Mouse (Mus musculus) lung, embryonic 14.5 days (tissue): ENCODE measurements around the gene Col4a6. TPM values are rescaled to one million over a fixed set of nuclear protein-coding genes. Genes with fewer than 3 reads are reported as not detected.

Source experiments
- ATAC-seq: fragments of 200-750 bp; cut with Nextera tagmentation; 2 replicates; pipeline ENCODE4 v1.8.0; 2017; ENCODE audit warnings: mild to moderate bottlenecking, moderate TSS enrichment, moderate library complexity; ENCODE audit not compliant: insufficient read depth
- DNase-seq: peaks from one replicate; pipeline ENCODE4 v3.0.0-alpha.2; 2015
- H3K27ac ChIP-seq: fragments of 300-500 bp; sonication (generic); 2 replicates; pipeline ENCODE4 v1.5.1; 2014; ENCODE audit warnings: low read depth, mild to moderate bottlenecking, moderate library complexity
- H3K27me3 ChIP-seq: fragments of 300-500 bp; sonication (generic); 2 replicates; pipeline ENCODE4 v1.6.1; 2014; ENCODE audit warnings: low read length, control low read depth; ENCODE audit not compliant: insufficient read depth
- H3K36me3 ChIP-seq: fragments of 300-500 bp; sonication (generic); 2 replicates; pipeline ENCODE4 v1.6.1; 2014; ENCODE audit warnings: control low read depth; ENCODE audit not compliant: insufficient read depth
- H3K4me1 ChIP-seq: fragments of 300-500 bp; sonication (generic); 2 replicates; pipeline ENCODE4 v1.6.1; 2014; ENCODE audit warnings: antibody characterized with exemption, control low read depth; ENCODE audit not compliant: insufficient read depth
- H3K4me2 ChIP-seq: fragments of 300-500 bp; sonication (generic); 2 replicates; pipeline ENCODE4 v1.6.1; 2014; ENCODE audit warnings: mild to moderate bottlenecking
- H3K4me3 ChIP-seq: fragments of 300-500 bp; sonication (generic); 2 replicates; pipeline ENCODE4 v1.5.1; 2014; ENCODE audit warnings: low read depth, low read length
- H3K9ac ChIP-seq: fragments of 300-500 bp; sonication (generic); 2 replicates; pipeline ENCODE4 v1.6.1; 2014
- H3K9me3 ChIP-seq: fragments of 300-500 bp; sonication (generic); 2 replicates; pipeline ENCODE4 v1.6.1; 2016; ENCODE audit warnings: low read depth, low read length, control low read depth
- CTCF ChIP-seq: IDR thresholded peaks from 2 replicates; pipeline ENCODE4 v1.5.1; 2016; ENCODE audit warnings: antibody characterized with exemption, low read depth
- WGBS: fragments of 180-500 bp; shearing (Covaris S2); extraction: QIAGEN DNeasy Blood & Tissue Kit; methylation state at CpG from one replicate; pipeline ENCODE4 v1.1.7; 2014; 5-methylcytosine and 5-hydroxymethylcytosine counted together
- polyA plus RNA-seq: library from polyadenylated mRNA; unstranded; fragments of >200 nt; fragmentation: Nextera tagmentation; extraction: Ambion mirVana; gene quantifications from 2 replicates; pipeline ENCODE4 v1.2.1, GENCODE M21; 2014

Col4a6 gene
- 6.9 and 7.8 TPM in 2 replicates for polyA plus RNA-seq

GRCm38 (mm10) chrX:141473470-141474302, at the start of gene Col4a6:
Gene Col4a6, minus strand, starts transcription at chrX:141474076.
- ATAC-seq (peak; percentile 55; the same call in 1 of the 2 replicates), DNase-seq (peak; percentile 23)
- no peaks in the 10 kb centered on the region for H3K27me3 ChIP-seq
- peak within 1 kb of the TSS; percentile 45 for H3K4me3 ChIP-seq
- H3K36me3 ChIP-seq = no peaks in the 10 kb centered on the region
- WGBS = 8% methylated on average over 16 of the region's 16 CpGs
- H3K9me3 ChIP-seq = no peaks in the 10 kb centered on the region
- no peak for TF ChIP-seq CTCF
- peak within 1 kb of the TSS; percentile 60 for H3K4me2 ChIP-seq
- no peak within 1 kb of the TSS for H3K27ac ChIP-seq
- no peaks in the 10 kb centered on the region for H3K4me1 ChIP-seq
- peak within 1 kb of the TSS; percentile 34; the same call in 1 of the 2 replicates for H3K9ac ChIP-seq

DNA sequence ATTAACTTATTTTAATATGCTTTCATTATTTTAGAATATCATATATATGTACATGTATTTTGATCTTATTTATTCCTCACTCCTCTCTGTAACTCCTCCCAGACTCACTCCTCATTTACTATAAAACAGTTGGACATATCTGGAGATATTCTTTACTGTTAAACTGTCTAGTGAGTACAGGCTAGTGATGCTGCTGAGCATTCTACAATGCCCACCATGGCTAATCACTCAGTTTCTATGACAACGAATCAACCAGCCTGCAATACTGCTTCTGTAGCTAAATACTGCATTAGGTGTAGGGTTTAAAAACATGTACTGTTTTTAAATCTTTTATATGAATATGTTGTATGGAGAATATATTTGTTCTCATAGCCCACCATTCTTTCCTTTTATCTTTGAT, 29.2 kb upstream of the Col4a6 start:
- H3K27me3 ChIP-seq = no peaks in the 10 kb centered on the region
- no peaks in the 10 kb centered on the region for H3K9me3 ChIP-seq
- no peak overlapping the region for H3K9ac ChIP-seq
- WGBS = 91% methylated on average over 1 of the region's 1 CpGs
- H3K4me1 ChIP-seq = no peaks in the 10 kb centered on the region
- no peaks in the 10 kb centered on the region for H3K36me3 ChIP-seq
- no peak for ATAC-seq
- no peak overlapping the region for H3K4me3 ChIP-seq
- TF ChIP-seq CTCF = no peak
- DNase-seq = no peak
- H3K4me2 ChIP-seq = no peak overlapping the region
- no peak overlapping the region for H3K27ac ChIP-seq

GRCm38 (mm10) chrX:141494545-141494944, 20.7 kb upstream of the Col4a6 start:
- Histone ChIP-seq H3K4me2 (no peak overlapping the region), H3K4me3 (no peak overlapping the region), H3K36me3 (no peaks in the 10 kb centered on the region), H3K9me3 (no peaks in the 10 kb centered on the region), H3K27me3 (no peaks in the 10 kb centered on the region), H3K4me1 (no peaks in the 10 kb centered on the region), H3K27ac (no peak overlapping the region), H3K9ac (no peak overlapping the region)
- 52% methylated on average over 4 of the region's 4 CpGs for WGBS
- DNase-seq = no peak
- no peak for TF ChIP-seq CTCF
- ATAC-seq = peak; percentile 65; the same call in 1 of the 2 replicates

GRCm38 (mm10) chrX:141475566-141476327, 1.9 kb upstream of the Col4a6 start:
- TF ChIP-seq CTCF = no peak
- H3K9ac ChIP-seq = peak overlapping the region; percentile 56
- H3K36me3 ChIP-seq = no peaks in the 10 kb centered on the region
- WGBS = 10% methylated on average over 14 of the region's 14 CpGs
- H3K27me3 ChIP-seq = no peaks in the 10 kb centered on the region
- no peaks in the 10 kb centered on the region for H3K9me3 ChIP-seq
- peak overlapping the region; percentile 45 for H3K4me3 ChIP-seq
- peak overlapping the region; percentile 71 for H3K27ac ChIP-seq
- peak; percentile 22 for DNase-seq
- peak overlapping the region; percentile 60 for H3K4me2 ChIP-seq
- ATAC-seq = peak; percentile 86
- no peaks in the 10 kb centered on the region for H3K4me1 ChIP-seq

GRCm38 (mm10) chrX:141475110-141475509, 1.2 kb upstream of the Col4a6 start, which contains the start of gene Col4a5:
Gene Col4a5, plus strand, starts transcription at chrX:141475385.
- peak within 1 kb of the TSS; percentile 56 for H3K9ac ChIP-seq
- TF ChIP-seq CTCF = no peak
- H3K36me3 ChIP-seq = no peaks in the 10 kb centered on the region
- H3K4me1 ChIP-seq = no peaks in the 10 kb centered on the region
- H3K9me3 ChIP-seq = no peaks in the 10 kb centered on the region
- H3K27me3 ChIP-seq = no peaks in the 10 kb centered on the region
- ATAC-seq = peak; percentile 93
- 6% methylated on average over 12 of the region's 13 CpGs for whole genome bisulfite sequencing
- peak; percentile 86 for DNase-seq
- peak within 1 kb of the TSS; percentile 45 for H3K4me3 ChIP-seq
- peak within 1 kb of the TSS; percentile 60 for H3K4me2 ChIP-seq
- H3K27ac ChIP-seq = peak within 1 kb of the TSS; percentile 71

GRCm38 (mm10) chrX:141447936-141448335, 25.9 kb downstream of the Col4a6 start:
- 70% methylated on average over 1 of the region's 1 CpGs for WGBS
- DNase-seq = no peak

GRCm38 (mm10) chrX:141439423-141439822, 34.5 kb downstream of the Col4a6 start:
- TF ChIP-seq CTCF = no peak
- Histone ChIP-seq H3K4me3 (no peak overlapping the region), H3K36me3 (no peaks in the 10 kb centered on the region), H3K9me3 (no peaks in the 10 kb centered on the region), H3K9ac (no peak overlapping the region), H3K27me3 (no peaks in the 10 kb centered on the region), H3K4me1 (no peaks in the 10 kb centered on the region), H3K27ac (no peak overlapping the region), H3K4me2 (no peak overlapping the region)
- 34% methylated on average over 2 of the region's 2 CpGs for WGBS
- ATAC-seq (no peak), DNase-seq (no peak)

More at GRCm38 (mm10) chrX:141447936-141448335, 25.9 kb downstream of the Col4a6 start:
- Histone ChIP-seq H3K27ac (no peak overlapping the region), H3K9ac (no peak overlapping the region), H3K9me3 (no peaks in the 10 kb centered on the region), H3K36me3 (no peaks in the 10 kb centered on the region), H3K27me3 (no peaks in the 10 kb centered on the region), H3K4me1 (no peaks in the 10 kb centered on the region), H3K4me3 (no peak overlapping the region), H3K4me2 (no peak overlapping the region)
- no peak for ATAC-seq
- TF ChIP-seq CTCF = no peak
